Mouse (Mus musculus) bone marrow, adult 2 months (tissue): ENCODE measurements at regions not wholly inside any gene's neighbourhood (a gene's known extent, or its start where the extent isn't known, plus 50 kb on each side); places are given as distances from the start of the nearest gene placed in this dataset.

Source experiments
- H3K27ac ChIP-seq: fragments of 200-500 bp; 2 replicates; pipeline ENCODE4 v1.5.1; 2012; ENCODE audit warnings: low read depth, mild to moderate bottlenecking, control low read depth, inconsistent platforms, low read length; ENCODE audit not compliant: control insufficient read depth, poor library complexity, insufficient read depth
- H3K4me1 ChIP-seq: fragments of 200-500 bp; 2 replicates; pipeline ENCODE4 v1.6.1; 2011; ENCODE audit warnings: low read length; ENCODE audit not compliant: control insufficient read depth, insufficient read depth
- H3K4me3 ChIP-seq: fragments of 200-500 bp; replicated peaks from 2 replicates; pipeline ENCODE3; 2011; ENCODE audit warnings: mild to moderate bottlenecking, low read depth, low read length, control low read depth; ENCODE audit not compliant: control insufficient read depth
- CTCF ChIP-seq: fragments of 200-500 bp; IDR thresholded peaks from 2 replicates; pipeline ENCODE4 v1.5.1; 2011; ENCODE audit warnings: low read length, control low read depth; ENCODE audit not compliant: control insufficient read depth, insufficient read depth
- POLR2A ChIP-seq: fragments of 200-500 bp; IDR thresholded peaks from 2 replicates; pipeline ENCODE4 v1.6.1; 2011; ENCODE audit warnings: low read depth, mild to moderate bottlenecking, control low read depth, low read length, borderline replicate concordance; ENCODE audit not compliant: control insufficient read depth
- WGBS: fragments of 180-500 bp; shearing (Covaris S2); methylation state at CpG from one replicate; pipeline ENCODE4 v1.1.7; 2018; 5-methylcytosine and 5-hydroxymethylcytosine counted together

DNA sequence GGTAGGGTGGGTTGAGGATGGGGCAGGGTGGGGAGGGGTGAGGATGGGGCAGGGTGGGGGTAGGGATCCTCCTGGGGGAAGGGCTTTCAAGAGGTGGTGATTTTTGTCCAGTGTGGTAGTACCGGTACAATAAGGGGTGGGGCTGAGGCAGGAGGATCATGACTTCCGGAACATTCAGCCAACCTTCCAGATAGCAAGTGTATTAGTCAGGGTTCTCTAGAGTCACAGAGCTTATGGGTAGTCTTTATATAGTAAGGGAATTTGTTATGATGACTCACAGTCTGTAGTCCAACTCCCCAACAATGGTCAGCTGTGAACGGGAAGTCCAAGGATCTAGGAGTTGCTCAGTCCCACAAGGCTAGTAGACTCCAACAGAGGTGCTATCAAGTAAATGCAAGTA is 145.5 kb downstream of the Rpap3 start:
- WGBS, result 97% methylated on average over 3 of the region's 3 CpGs
- Histone ChIP-seq H3K4me1 (no peaks in the 10 kb centered on the region), H3K27ac (no peak overlapping the region), H3K4me3 (no peak overlapping the region)
- TF ChIP-seq POLR2A (no peak), CTCF (no peak)

DNA sequence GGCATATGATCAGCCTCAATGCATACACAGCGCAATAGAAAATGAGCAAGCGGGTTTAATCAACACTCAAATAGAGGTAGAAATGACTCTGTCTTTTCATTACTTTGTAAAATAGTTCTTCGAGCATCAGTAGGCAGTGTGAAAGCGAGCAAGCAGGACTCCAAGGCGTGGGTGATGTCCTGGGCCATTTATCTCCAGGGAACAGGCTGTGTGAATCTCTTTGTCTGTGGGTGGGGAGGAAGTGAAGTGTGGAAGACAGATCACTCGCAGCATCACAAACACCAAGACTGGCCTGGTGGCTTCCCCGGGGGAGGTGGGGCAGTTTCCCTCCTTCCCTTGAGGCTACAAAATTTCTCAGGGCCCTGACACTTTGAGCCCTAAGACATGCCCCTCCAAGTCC is 146.9 kb downstream of the Rpap3 start:
- 81% methylated on average over 7 of the region's 7 CpGs for WGBS
- no peak overlapping the region for H3K27ac ChIP-seq
- H3K4me3 ChIP-seq, result no peak overlapping the region
- H3K4me1 ChIP-seq, result no peaks in the 10 kb centered on the region
- TF ChIP-seq POLR2A (no peak), CTCF (no peak)

DNA sequence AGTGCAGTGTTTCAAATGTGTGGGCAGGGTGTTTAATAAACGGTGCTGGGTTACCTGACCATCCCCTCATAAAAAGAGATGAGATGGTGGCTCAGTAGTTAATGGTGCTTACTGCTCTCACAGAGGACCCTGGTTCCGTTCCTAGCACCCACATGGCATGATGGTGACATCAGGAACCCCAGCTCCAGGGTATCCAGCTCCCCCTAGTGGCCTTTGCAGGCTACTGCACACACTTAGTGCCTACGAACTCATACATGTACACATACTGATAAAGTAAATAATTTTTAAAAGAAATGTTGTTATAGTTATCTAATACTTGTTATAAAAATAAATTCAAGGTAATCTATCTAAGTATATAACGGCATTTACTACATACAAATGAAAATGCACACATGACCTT is 157.3 kb downstream of the Rpap3 start:
- 82% methylated on average over 4 of the region's 4 CpGs for WGBS

DNA sequence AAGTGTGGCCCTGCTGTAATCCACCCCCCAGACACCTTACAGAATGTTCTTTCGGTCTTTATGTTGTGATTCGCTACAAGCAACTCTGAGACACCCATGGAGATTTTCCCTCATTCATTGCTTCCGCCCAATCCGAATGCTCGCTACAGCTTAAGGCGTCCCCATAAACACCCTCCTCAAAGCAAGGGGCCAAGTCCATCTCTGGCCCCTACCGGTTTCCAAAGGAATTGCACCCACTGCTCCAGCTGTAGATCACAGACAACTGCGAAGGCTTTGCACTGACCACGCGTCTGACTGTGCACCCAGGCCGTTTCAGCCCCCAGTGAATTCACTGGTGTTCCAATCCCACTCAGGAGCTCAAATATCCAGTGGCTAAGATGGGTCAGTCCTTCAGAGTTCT is 160.6 kb downstream of the Rpap3 start:
- H3K4me3 ChIP-seq, result no peak overlapping the region
- 85% methylated on average over 11 of the region's 11 CpGs for WGBS
- H3K4me1 ChIP-seq, result no peaks in the 10 kb centered on the region

More for the DNA sequence above, 157.3 kb downstream of the Rpap3 start:
- H3K4me1 ChIP-seq, result no peaks in the 10 kb centered on the region
- no peak overlapping the region for H3K4me3 ChIP-seq
- H3K27ac ChIP-seq, result no peak overlapping the region
- TF ChIP-seq POLR2A (no peak), CTCF (peak; percentile 20; the same call in 1 of the 2 replicates)

DNA sequence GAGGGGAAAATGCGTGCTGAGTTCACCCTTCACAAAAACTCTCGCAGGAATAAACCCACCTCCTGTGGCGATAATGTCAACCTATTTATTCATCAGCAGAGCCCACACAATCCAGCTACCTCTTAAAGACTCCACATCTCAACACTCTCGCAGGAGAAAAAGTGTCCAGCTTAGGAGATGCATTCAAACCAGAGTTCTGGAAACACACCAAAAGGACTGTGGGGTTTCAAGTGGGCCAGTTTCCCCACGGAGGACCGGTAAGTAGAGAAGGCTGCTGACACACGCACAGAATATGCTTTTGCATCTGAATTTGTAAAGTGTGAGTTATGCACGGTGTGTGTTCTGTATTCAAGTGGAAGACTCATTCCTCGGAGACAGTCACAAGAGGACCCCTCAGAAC is 164.0 kb downstream of the Rpap3 start:
- TF ChIP-seq CTCF (no peak), POLR2A (no peak)
- 90% methylated on average over 9 of the region's 9 CpGs for WGBS
- Histone ChIP-seq H3K4me1 (no peaks in the 10 kb centered on the region), H3K4me3 (no peak overlapping the region), H3K27ac (no peak overlapping the region)

More for the DNA sequence above, 160.6 kb downstream of the Rpap3 start:
- H3K27ac ChIP-seq, result no peak overlapping the region
- TF ChIP-seq CTCF (peak; percentile 9; the same call in 1 of the 2 replicates), POLR2A (no peak)

DNA sequence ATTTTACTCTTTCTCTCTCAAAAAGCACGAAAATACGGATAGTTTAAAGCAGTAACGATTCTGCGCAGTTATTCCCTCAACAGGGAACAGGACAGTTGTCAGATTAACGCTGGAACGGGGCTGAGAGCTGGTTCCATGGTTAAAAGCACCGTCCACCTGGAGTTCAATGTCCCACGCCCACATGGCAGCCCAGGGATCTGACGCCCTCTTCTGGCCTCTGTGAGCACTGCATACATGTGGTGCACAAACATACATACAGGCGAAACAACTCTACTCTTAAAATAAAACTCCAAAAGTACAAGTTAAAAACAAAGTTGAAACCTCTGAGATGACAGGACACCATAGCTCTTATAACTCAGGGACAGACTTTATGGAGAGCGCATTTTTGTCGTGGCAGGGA is 169.5 kb downstream of the Rpap3 start:
- Histone ChIP-seq H3K4me1 (peaks cover 3% of the 10 kb centered on the region; the same call in 1 of the 2 replicates), H3K27ac (no peak overlapping the region), H3K4me3 (no peak overlapping the region)
- TF ChIP-seq POLR2A (no peak), CTCF (peak; percentile 23; the same call in 1 of the 2 replicates)
- WGBS, result 88% methylated on average over 12 of the region's 12 CpGs

DNA sequence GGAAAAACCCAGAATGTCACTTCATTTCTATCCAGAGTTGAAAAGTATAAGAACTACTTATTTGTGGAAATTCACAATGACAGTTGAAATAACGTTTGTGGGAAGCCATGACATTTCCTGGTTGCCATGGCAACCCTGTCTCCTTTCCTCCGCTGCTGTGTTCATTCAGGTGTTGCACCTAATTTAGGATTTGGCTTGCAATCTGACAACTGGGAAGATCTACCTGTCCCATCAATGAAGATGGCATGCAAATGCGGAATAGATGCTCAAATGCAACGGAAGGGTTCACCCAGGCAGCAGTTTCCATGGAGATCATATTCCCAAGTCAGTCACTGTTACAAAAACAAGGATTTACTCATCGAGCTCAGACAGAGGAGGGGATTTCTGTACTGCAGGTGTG is 170.7 kb downstream of the Rpap3 start:
- Histone ChIP-seq H3K4me1 (peaks cover 5% of the 10 kb centered on the region; the same call in 1 of the 2 replicates), H3K27ac (no peak overlapping the region), H3K4me3 (no peak overlapping the region)
- TF ChIP-seq POLR2A (no peak), CTCF (no peak)
- WGBS, result 48% methylated on average over 5 of the region's 5 CpGs

DNA sequence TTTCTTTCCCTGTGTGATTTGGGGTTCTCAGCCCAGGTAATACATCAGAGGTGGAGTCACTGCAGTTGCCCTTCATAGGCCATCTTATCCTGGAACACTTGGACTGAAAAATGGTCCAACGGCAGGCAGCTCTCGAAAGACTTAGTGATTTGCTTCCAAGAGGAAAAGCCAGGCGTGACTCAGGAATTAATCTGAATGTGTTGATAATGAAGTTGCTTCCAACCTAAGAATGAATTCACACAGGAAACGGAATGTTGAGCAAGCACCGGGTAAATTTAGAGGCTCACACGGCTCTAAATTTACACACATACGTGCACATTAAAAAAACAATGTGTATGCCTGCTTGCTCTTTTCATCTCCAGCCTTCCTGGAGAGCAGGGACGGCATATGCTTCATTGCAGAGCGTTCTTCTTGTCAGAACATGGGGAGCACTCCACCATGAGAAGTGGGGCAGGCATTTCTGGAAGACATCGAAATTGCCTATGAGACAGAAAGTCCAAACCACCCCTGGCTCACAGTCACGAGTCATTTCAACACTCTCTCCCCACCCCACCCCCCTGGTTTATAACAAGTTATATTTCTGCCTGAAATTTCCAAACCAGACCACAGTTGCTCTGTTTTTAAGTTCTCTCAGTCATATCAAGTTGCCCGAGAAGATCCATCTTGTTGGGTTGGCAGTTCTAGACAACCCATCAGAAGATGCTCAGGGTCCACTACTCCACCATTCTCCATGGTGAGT is 171.9 kb downstream of the Rpap3 start:
- TF ChIP-seq POLR2A (no peak), CTCF (no peak)
- H3K4me1 ChIP-seq, result peaks cover 5% of the 10 kb centered on the region; the same call in 1 of the 2 replicates
- 38% methylated on average over 12 of the region's 12 CpGs for WGBS
- no peak overlapping the region for H3K4me3 ChIP-seq
- no peak overlapping the region for H3K27ac ChIP-seq
